Mouse (Mus musculus) liver, embryonic 11.5 days (tissue): ENCODE measurements around the gene Kcnk6. TPM values are rescaled to one million over a fixed set of nuclear protein-coding genes. Genes with fewer than 3 reads are reported as not detected.
"Not testable (repeated sequence)": the region's sequence is repeated elsewhere in the genome, so short reads cannot be mapped to it uniquely, and the experiment has no call there.

Experiments used
- ATAC-seq: fragments of 200-750 bp; cut with Nextera tagmentation; replicated peaks from 2 replicates; pipeline ENCODE4 v1.8.0; 2017; ENCODE audit warnings: moderate number of reproducible peaks, mild to moderate bottlenecking, moderate TSS enrichment, moderate library complexity; ENCODE audit not compliant: low FRiP score
- DNase-seq: peaks from one replicate; pipeline ENCODE4 v3.0.0-alpha.2; 2017; ENCODE audit warnings: low spot score
- H3K27ac ChIP-seq: fragments of 300-500 bp; sonication (generic); 2 replicates; pipeline ENCODE4 v1.5.1; 2014; ENCODE audit warnings: mild to moderate bottlenecking, low read depth, low read length, control low read depth
- H3K27me3 ChIP-seq: fragments of 300-500 bp; sonication (generic); replicated peaks from 2 replicates; pipeline ENCODE4 v1.6.1; 2014; ENCODE audit warnings: low read length, mixed read lengths; ENCODE audit not compliant: control insufficient read depth, insufficient read depth
- H3K36me3 ChIP-seq: fragments of 300-500 bp; sonication (generic); 2 replicates; pipeline ENCODE4 v1.6.1; 2014; ENCODE audit warnings: mild to moderate bottlenecking, low read length, moderate library complexity, mixed read lengths; ENCODE audit not compliant: control insufficient read depth, insufficient read depth
- H3K4me1 ChIP-seq: fragments of 300-500 bp; sonication (generic); replicated peaks from 2 replicates; pipeline ENCODE4 v1.6.1; 2014; ENCODE audit warnings: low read length, mixed read lengths; ENCODE audit not compliant: control insufficient read depth, insufficient read depth
- H3K4me2 ChIP-seq: fragments of 300-500 bp; sonication (generic); 2 replicates; pipeline ENCODE4 v1.6.1; 2014; ENCODE audit warnings: mild to moderate bottlenecking, control low read depth, moderate library complexity
- H3K4me3 ChIP-seq: fragments of 300-500 bp; sonication (generic); 2 replicates; pipeline ENCODE4 v1.5.1; 2014; ENCODE audit warnings: low read depth, low read length, control low read depth
- H3K9ac ChIP-seq: fragments of 300-500 bp; sonication (generic); 2 replicates; pipeline ENCODE4 v1.6.1; 2014; ENCODE audit warnings: low read depth, low read length, control low read depth
- H3K9me3 ChIP-seq: fragments of 300-500 bp; sonication (generic); 2 replicates; pipeline ENCODE4 v1.6.1; 2016; ENCODE audit warnings: low read length, inconsistent platforms, mixed read lengths; ENCODE audit not compliant: control insufficient read depth
- WGBS: fragments of 180-500 bp; shearing (Covaris S2); extraction: QIAGEN DNeasy Blood & Tissue Kit; methylation state at CpG from one replicate; pipeline ENCODE4 v1.1.7; 2014; 5-methylcytosine and 5-hydroxymethylcytosine counted together
- polyA plus RNA-seq: library from polyadenylated mRNA; unstranded; fragments of >200 nt; fragmentation: Nextera tagmentation; extraction: Ambion mirVana; gene quantifications from 2 replicates; pipeline ENCODE4 v1.2.1, GENCODE M21; 2014

Kcnk6 gene
- polyA plus RNA-seq, 1 experiment from 2014 or later = 2.0 TPM

DNA sequence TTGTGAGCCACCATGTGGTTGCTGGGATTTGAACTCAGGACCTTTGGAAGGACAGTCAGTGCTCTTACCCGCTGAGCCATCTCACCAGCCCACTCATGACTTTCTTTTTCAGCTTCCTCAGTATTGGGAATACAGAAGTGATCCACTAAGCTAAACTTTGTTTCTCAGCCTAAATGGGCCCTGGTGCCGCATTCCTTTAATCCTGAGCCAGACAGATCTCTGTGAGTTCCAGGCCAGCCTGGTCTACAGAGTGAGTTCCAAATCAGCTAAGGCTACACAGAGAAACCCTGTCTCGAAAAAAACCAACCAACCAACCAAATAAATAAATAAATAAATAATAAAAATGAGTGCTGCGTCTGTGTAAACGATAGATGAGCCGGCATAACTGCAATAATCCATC is 5.3 kb upstream of the Kcnk6 start:
- not testable (repeated sequence) for H3K27me3 ChIP-seq, H3K9me3 ChIP-seq, DNase-seq, ATAC-seq, H3K36me3 ChIP-seq
- H3K4me3 ChIP-seq = peak overlapping the region; percentile 69
- 24% methylated on average over 6 of the region's 6 CpGs for WGBS
- peak overlapping the region; percentile 65 for H3K9ac ChIP-seq
- peaks cover 13% of the 10 kb centered on the region for H3K4me1 ChIP-seq
- peak overlapping the region; percentile 95 for H3K4me2 ChIP-seq
- H3K27ac ChIP-seq = peak overlapping the region; percentile 84

GRCm38 (mm10) chr7:29236593-29236992 is 4.3 kb upstream of the Kcnk6 start:
- WGBS = 55% methylated on average over 4 of the region's 4 CpGs
- Histone ChIP-seq H3K27ac (no peak overlapping the region), H3K27me3 (peaks cover 14% of the 10 kb centered on the region), H3K4me3 (no peak overlapping the region), H3K4me1 (peaks cover 16% of the 10 kb centered on the region), H3K4me2 (no peak overlapping the region), H3K36me3 (no peaks in the 10 kb centered on the region), H3K9me3 (no peaks in the 10 kb centered on the region), H3K9ac (no peak overlapping the region)
- ATAC-seq = no peak
- no peak for DNase-seq

DNA sequence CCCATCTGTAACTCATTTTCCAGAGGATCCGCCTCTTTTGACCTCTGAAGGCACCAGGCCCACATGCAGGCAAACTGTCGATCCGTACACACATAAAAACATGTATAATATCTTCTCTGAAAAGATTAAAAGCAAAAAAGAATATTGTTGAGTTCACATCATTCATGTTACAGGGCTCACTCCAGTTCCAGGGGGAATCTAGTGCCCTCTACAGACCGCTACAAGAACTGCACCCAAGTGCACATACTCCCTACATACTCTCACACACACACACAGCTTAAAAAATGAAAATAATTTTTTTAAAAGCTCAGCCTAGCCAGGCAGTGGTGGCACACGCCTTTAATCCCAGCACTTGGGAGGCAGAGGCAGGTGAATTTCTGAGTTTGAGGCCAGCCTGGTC is 2.3 kb upstream of the Kcnk6 start:
- 80% methylated on average over 5 of the region's 5 CpGs for WGBS
- Histone ChIP-seq H3K4me2 (no peak overlapping the region), H3K9me3 (no peaks in the 10 kb centered on the region), H3K27ac (no peak overlapping the region), H3K9ac (no peak overlapping the region), H3K36me3 (no peaks in the 10 kb centered on the region), H3K4me1 (peaks cover 10% of the 10 kb centered on the region), H3K27me3 (peaks cover 20% of the 10 kb centered on the region), H3K4me3 (no peak overlapping the region)
- DNase-seq (no peak), ATAC-seq (no peak)

- ATAC-seq (no peak), DNase-seq (no peak)
- Histone ChIP-seq H3K27me3 (peaks cover 20% of the 10 kb centered on the region), H3K9ac (no peak overlapping the region), H3K4me2 (no peak overlapping the region), H3K4me3 (no peak overlapping the region), H3K27ac (no peak overlapping the region), H3K36me3 (no peaks in the 10 kb centered on the region), H3K9me3 (no peaks in the 10 kb centered on the region), H3K4me1 (peaks cover 3% of the 10 kb centered on the region)
- 48% methylated on average over 6 of the region's 6 CpGs for WGBS
Observed at GRCm38 (mm10) chr7:29233745-29234144, 1.4 kb upstream of the Kcnk6 start.

DNA sequence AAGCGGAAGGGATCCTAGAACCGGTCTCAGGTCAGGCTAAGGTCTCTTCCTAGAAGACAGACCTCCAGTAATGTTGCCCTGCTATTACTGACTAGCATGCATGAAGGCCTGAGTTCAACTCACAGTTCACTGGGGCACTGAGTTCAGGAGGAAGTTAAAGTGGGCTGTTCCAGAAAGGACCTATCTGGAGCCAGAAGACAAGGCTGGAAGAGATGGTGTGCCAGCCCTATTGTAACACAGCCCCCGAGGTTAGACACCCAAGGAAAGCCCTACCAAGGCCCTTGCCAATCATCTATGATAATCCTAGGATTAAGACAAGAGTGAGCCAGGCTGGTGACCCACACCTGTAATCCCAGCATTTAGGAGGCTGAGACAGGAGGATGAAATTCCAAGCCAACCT is 798 bp downstream of the Kcnk6 start:
- Histone ChIP-seq H3K9ac (0 out of 2 replicates have a peak overlapping the region, but pooled peaks have one; percentile 20), H3K4me1 (peaks cover 3% of the 10 kb centered on the region), H3K4me3 (peak overlapping the region; percentile 63), H3K4me2 (peak overlapping the region; percentile 93), H3K27me3 (peaks cover 20% of the 10 kb centered on the region), H3K27ac (0 out of 2 replicates have a peak overlapping the region, but pooled peaks have one; percentile 43), H3K36me3 (no peaks in the 10 kb centered on the region), H3K9me3 (no peaks in the 10 kb centered on the region)
- WGBS = 33% methylated on average over 3 of the region's 3 CpGs
- no peak for ATAC-seq
- DNase-seq = no peak

GRCm38 (mm10) chr7:29230560-29230959 is 1.8 kb downstream of the Kcnk6 start:
- WGBS = 19% methylated on average over 3 of the region's 3 CpGs
- DNase-seq (no peak), ATAC-seq (no peak)
- peaks cover 3% of the 10 kb centered on the region for H3K4me1 ChIP-seq
- H3K27ac ChIP-seq = no peak overlapping the region
- H3K36me3 ChIP-seq = no peaks in the 10 kb centered on the region
- peaks cover 20% of the 10 kb centered on the region for H3K27me3 ChIP-seq
- no peak overlapping the region for H3K4me3 ChIP-seq
- H3K4me2 ChIP-seq = no peak overlapping the region
- H3K9ac ChIP-seq = no peak overlapping the region
- no peaks in the 10 kb centered on the region for H3K9me3 ChIP-seq

DNA sequence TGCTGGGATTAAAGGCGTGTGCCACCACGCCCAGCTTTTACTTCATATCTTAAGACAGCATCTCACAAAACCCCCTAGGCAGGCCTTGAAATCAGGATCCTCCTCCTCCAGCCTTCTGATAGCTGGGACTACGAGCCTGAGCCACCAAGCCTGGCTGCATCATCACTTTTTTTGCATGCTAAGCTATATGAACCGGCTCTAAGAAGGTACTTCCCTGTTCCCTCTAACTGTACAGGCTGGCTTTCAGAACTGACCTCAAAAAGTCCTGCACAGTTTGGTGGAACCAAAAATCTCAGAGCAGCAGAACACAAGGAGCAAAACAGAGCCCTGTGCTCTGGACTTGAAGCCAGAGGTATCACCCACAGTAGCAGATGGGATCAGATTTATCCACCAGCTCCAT is 4.1 kb downstream of the Kcnk6 start:
- Histone ChIP-seq H3K9me3 (no peaks in the 10 kb centered on the region), H3K36me3 (no peaks in the 10 kb centered on the region), H3K9ac (no peak overlapping the region), H3K27me3 (peaks cover 20% of the 10 kb centered on the region), H3K4me1 (peaks cover 7% of the 10 kb centered on the region; the same call in 1 of the 2 replicates), H3K27ac (no peak overlapping the region), H3K4me2 (no peak overlapping the region), H3K4me3 (no peak overlapping the region)
- ATAC-seq (no peak), DNase-seq (no peak)
- 51% methylated on average over 4 of the region's 4 CpGs for WGBS

- peaks cover 3% of the 10 kb centered on the region; the same call in 1 of the 2 replicates for H3K4me1 ChIP-seq
- H3K27me3 ChIP-seq = no peaks in the 10 kb centered on the region
- no peak overlapping the region for H3K4me2 ChIP-seq
- H3K9me3 ChIP-seq = no peaks in the 10 kb centered on the region
- DNase-seq (no peak), ATAC-seq (no peak)
- H3K27ac ChIP-seq = no peak overlapping the region
- H3K36me3 ChIP-seq = no peaks in the 10 kb centered on the region; the same call in 1 of the 2 replicates
- H3K4me3 ChIP-seq = no peak overlapping the region
- WGBS = 78% methylated on average over 13 of the region's 13 CpGs
- no peak overlapping the region for H3K9ac ChIP-seq
Observed at GRCm38 (mm10) chr7:29225520-29225919, 6.8 kb downstream of the Kcnk6 start.

- DNase-seq (no peak), ATAC-seq (no peak)
- Histone ChIP-seq H3K27ac (no peak overlapping the region), H3K9me3 (peaks cover 2% of the 10 kb centered on the region; the same call in 1 of the 2 replicates), H3K27me3 (no peaks in the 10 kb centered on the region), H3K36me3 (no peaks in the 10 kb centered on the region; the same call in 1 of the 2 replicates), H3K4me2 (peak overlapping the region; percentile 39), H3K4me1 (peaks cover 3% of the 10 kb centered on the region; the same call in 1 of the 2 replicates), H3K9ac (no peak overlapping the region), H3K4me3 (no peak overlapping the region)
- whole genome bisulfite sequencing = 39% methylated on average over 16 of the region's 16 CpGs
Observed at GRCm38 (mm10) chr7:29224756-29225394, 7.4 kb downstream of the Kcnk6 start.
